Mouse (Mus musculus) heart, adult 9 months (tissue): ENCODE data around the gene Uhrf1bp1.
"Not testable (repeated sequence)": the region's sequence is repeated elsewhere in the genome, so short reads cannot be mapped to it uniquely, and the experiment has no call there.

Experiments used
- DNase-seq, 2 experiments: peaks; one replicate each; pipeline ENCODE4 v3.0.0; 2022; ENCODE audit warnings: low spot score in 2 of 2

Gene Uhrf1bp1

GRCm38 (mm10) chr17:27856265-27856797 lies at the start of gene Uhrf1bp1:
Uhrf1bp1 (plus strand) TSS chr17:27856441.
- peak; percentile 67 to 68 for DNase-seq

- DNase-seq: no peak
Observed at GRCm38 (mm10) chr17:27807542-27808078, 48.6 kb upstream of the Uhrf1bp1 start.

GRCm38 (mm10) chr17:27810569-27811331 lies 45.5 kb upstream of the Uhrf1bp1 start:
- DNase-seq: no peak

GRCm38 (mm10) chr17:27811980-27812379 lies 44.3 kb upstream of the Uhrf1bp1 start:
- no peak for DNase-seq

GRCm38 (mm10) chr17:27814606-27815005 lies 41.6 kb upstream of the Uhrf1bp1 start:
- no peak for DNase-seq

- DNase-seq: no peak
Observed at GRCm38 (mm10) chr17:27819011-27819410, 37.2 kb upstream of the Uhrf1bp1 start.

GRCm38 (mm10) chr17:27819521-27819970 lies 36.7 kb upstream of the Uhrf1bp1 start:
- no peak for DNase-seq

- DNase-seq: peak; percentile 51 to 64
Observed at GRCm38 (mm10) chr17:27819971-27820567, 36.2 kb upstream of the Uhrf1bp1 start.

- DNase-seq: peak; percentile 96 to 98
Observed at GRCm38 (mm10) chr17:27820568-27821406, 35.5 kb upstream of the Uhrf1bp1 start, which contains the start of gene D17Wsu92e. D17Wsu92e (minus strand) TSS chr17:27820648.

- DNase-seq: no peak
Observed at GRCm38 (mm10) chr17:27821407-27822338, 34.6 kb upstream of the Uhrf1bp1 start.

GRCm38 (mm10) chr17:27823142-27823905 lies 32.9 kb upstream of the Uhrf1bp1 start:
- no peak for DNase-seq

GRCm38 (mm10) chr17:27824941-27825340 lies 31.3 kb upstream of the Uhrf1bp1 start:
- DNase-seq: no peak

- DNase-seq: no peak
Observed at GRCm38 (mm10) chr17:27825539-27825938, 30.7 kb upstream of the Uhrf1bp1 start.

- DNase-seq: peak; percentile 61 to 72
Observed at GRCm38 (mm10) chr17:27825984-27826905, 30.0 kb upstream of the Uhrf1bp1 start.

GRCm38 (mm10) chr17:27826908-27827383 lies 29.3 kb upstream of the Uhrf1bp1 start:
- DNase-seq: peak; percentile 54 to 57

GRCm38 (mm10) chr17:27827511-27827910 lies 28.7 kb upstream of the Uhrf1bp1 start:
- no peak for DNase-seq

- DNase-seq: no peak
Observed at GRCm38 (mm10) chr17:27830411-27830810, 25.8 kb upstream of the Uhrf1bp1 start.

- not testable (repeated sequence) for DNase-seq
Observed at GRCm38 (mm10) chr17:27837850-27838249, 18.4 kb upstream of the Uhrf1bp1 start, which contains the start of gene Snrpc. Snrpc (plus strand) TSS chr17:27838150.
